Mouse (Mus musculus) liver, embryonic 18 days (tissue): ENCODE measurements around the gene Pim2. TPM values are rescaled to one million over a fixed set of nuclear protein-coding genes. Genes with fewer than 3 reads are reported as not detected.

Experiments
- polyA plus RNA-seq: library from polyadenylated mRNA; depleted of rRNA; stranded (reverse); fragments of >200 nt; gene quantifications from 2 replicates; pipeline ENCODE4 v1.2.3, GENCODE M21; 2012; rRNA removed

The Pim2 gene
- 2.5 and 2.7 TPM in 2 replicates for polyA plus RNA-seq

GRCm38 (mm10) chrX:7878007-7878419 is at the start of gene Pim2:
Gene Pim2, plus strand, starts transcription at chrX:7878262.

GRCm38 (mm10) chrX:7841163-7842162 is 36.6 kb upstream of the Pim2 start, which contains the start of gene Otud5:
Gene Otud5, plus strand, starts transcription at chrX:7841364.

GRCm38 (mm10) chrX:7883841-7884567 is 5.9 kb downstream of the Pim2 start, which contains the start of gene Slc35a2:
Gene Slc35a2, plus strand, starts transcription at chrX:7884028.

GRCm38 (mm10) chrX:7898880-7899874 is 21.1 kb downstream of the Pim2 start, which contains the start of the genes Pqbp1 and Timm17b:
Gene Pqbp1, minus strand, starts transcription at chrX:7899269.
Gene Timm17b, plus strand, starts transcription at chrX:7899357.

GRCm38 (mm10) chrX:7907735-7908134 is 29.7 kb downstream of the Pim2 start, which contains the start of gene Gm10491:
Gene Gm10491, minus strand, starts transcription at chrX:7907835.

GRCm38 (mm10) chrX:7909242-7909641 is 31.2 kb downstream of the Pim2 start, which contains the start of gene Gm10490:
Gene Gm10490, plus strand, starts transcription at chrX:7909542.

GRCm38 (mm10) chrX:7919601-7920383 is 41.7 kb downstream of the Pim2 start, which contains the start of gene Pcsk1n:
Gene Pcsk1n, plus strand, starts transcription at chrX:7919822.

GRCm38 (mm10) chrX:7928270-7928790 is 50.3 kb downstream of the Pim2 start, which contains the start of gene Eras:
Gene Eras, minus strand, starts transcription at chrX:7928607.

Other genes starting within 250 kb of the Pim2 start
- gene Syp, start 239.8 kb upstream of the Pim2 start, polyA plus RNA-seq: 0.23 and 0.28 TPM in 2 replicates
- gene Prickle3, start 221.0 kb upstream of the Pim2 start, polyA plus RNA-seq: 2.9 and 3.9 TPM in 2 replicates
- gene Plp2, start 206.9 kb upstream of the Pim2 start, polyA plus RNA-seq: 37.9 and 40.3 TPM in 2 replicates
- 0.44 and 0.87 TPM in 2 replicates for gene Magix, start 197.0 kb upstream of the Pim2 start, polyA plus RNA-seq
- gene Gpkow, start 181.1 kb upstream of the Pim2 start, polyA plus RNA-seq: 6.4 and 6.9 TPM in 2 replicates
- 19.9 and 21.9 TPM in 2 replicates for gene Wdr45, start 163.9 kb upstream of the Pim2 start, polyA plus RNA-seq
- gene Gm45208, start 156.0 kb upstream of the Pim2 start, polyA plus RNA-seq: 0.05 TPM in 1 of 2 replicates, not detected in the other
- gene Praf2, start 149.8 kb upstream of the Pim2 start, polyA plus RNA-seq: 3.3 and 4.0 TPM in 2 replicates
- 2.8 and 3.8 TPM in 2 replicates for gene Ccdc120, start 127.4 kb upstream of the Pim2 start, polyA plus RNA-seq
- gene Tfe3, start 115.7 kb upstream of the Pim2 start, polyA plus RNA-seq: 5.0 and 5.3 TPM in 2 replicates
- gene Gripap1, start 88.5 kb upstream of the Pim2 start, polyA plus RNA-seq: 24.9 and 29.9 TPM in 2 replicates
- 0.28 and 0.29 TPM in 2 replicates for gene Kcnd1, start 56.0 kb upstream of the Pim2 start, polyA plus RNA-seq
- gene Otud5, start 36.9 kb upstream of the Pim2 start, polyA plus RNA-seq: 24.6 and 26.4 TPM in 2 replicates
- 14.2 and 16.2 TPM in 2 replicates for gene Slc35a2, start 5.8 kb downstream of the Pim2 start, polyA plus RNA-seq
- 36.0 and 38.7 TPM in 2 replicates for gene Pqbp1, start 21.0 kb downstream of the Pim2 start, polyA plus RNA-seq
- 22.3 and 23.0 TPM in 2 replicates for gene Timm17b, start 21.1 kb downstream of the Pim2 start, polyA plus RNA-seq
- not detected in 2 replicates for gene Gm10491, start 29.6 kb downstream of the Pim2 start, polyA plus RNA-seq
- gene Gm10490, start 31.3 kb downstream of the Pim2 start, polyA plus RNA-seq: not detected in 2 replicates
- gene Pcsk1n, start 41.6 kb downstream of the Pim2 start, polyA plus RNA-seq: 0.01 TPM in 2 replicates
- gene Eras, start 50.3 kb downstream of the Pim2 start, polyA plus RNA-seq: not detected in 2 replicates
- 15.8 and 17.9 TPM in 2 replicates for gene Hdac6, start 69.6 kb downstream of the Pim2 start, polyA plus RNA-seq
- 46.9 and 48.4 TPM in 2 replicates for gene Gata1, start 99.8 kb downstream of the Pim2 start, polyA plus RNA-seq
- 0.67 and 1.2 TPM in 2 replicates for gene Glod5, start 140.2 kb downstream of the Pim2 start, polyA plus RNA-seq
- gene Suv39h1, start 196.5 kb downstream of the Pim2 start, polyA plus RNA-seq: 15.2 and 16.4 TPM in 2 replicates
- 11.4 and 12.1 TPM in 2 replicates for gene Was, start 212.2 kb downstream of the Pim2 start, polyA plus RNA-seq